Mouse (Mus musculus) intestine, embryonic 15.5 days (tissue): ENCODE measurements around the gene Trappc3. TPM values are rescaled to one million over a fixed set of nuclear protein-coding genes. Genes with fewer than 3 reads are reported as not detected.

Experiments used
- ATAC-seq: fragments of 200-750 bp; cut with Nextera tagmentation; 2 replicates; pipeline ENCODE4 v1.8.0; 2017; ENCODE audit warnings: moderate TSS enrichment, moderate library complexity
- H3K27ac ChIP-seq: fragments of 300-500 bp; sonication (generic); 2 replicates; pipeline ENCODE4 v1.5.1; 2015; ENCODE audit warnings: mild to moderate bottlenecking, inconsistent platforms
- H3K27me3 ChIP-seq: fragments of 300-500 bp; sonication (generic); replicated peaks from 2 replicates; pipeline ENCODE4 v1.6.1; 2015; ENCODE audit warnings: inconsistent platforms
- H3K36me3 ChIP-seq: fragments of 300-500 bp; sonication (generic); 2 replicates; pipeline ENCODE4 v1.6.1; 2015; ENCODE audit warnings: inconsistent platforms
- H3K4me1 ChIP-seq: fragments of 300-500 bp; sonication (generic); replicated peaks from 2 replicates; pipeline ENCODE4 v1.6.1; 2015; ENCODE audit warnings: inconsistent platforms
- H3K4me2 ChIP-seq: fragments of 300-500 bp; sonication (generic); replicated peaks from 2 replicates; pipeline ENCODE4 v1.6.1; 2015; ENCODE audit warnings: mild to moderate bottlenecking, inconsistent platforms
- H3K4me3 ChIP-seq: fragments of 300-500 bp; sonication (generic); replicated peaks from 2 replicates; pipeline ENCODE4 v1.5.1; 2015; ENCODE audit warnings: inconsistent platforms
- H3K9ac ChIP-seq: fragments of 300-500 bp; sonication (generic); 2 replicates; pipeline ENCODE4 v1.6.1; 2015; ENCODE audit warnings: inconsistent platforms
- H3K9me3 ChIP-seq: fragments of 300-500 bp; sonication (generic); 2 replicates; pipeline ENCODE4 v1.6.1; 2016; ENCODE audit warnings: inconsistent platforms
- WGBS: fragments of 180-500 bp; shearing (Covaris S2); methylation state at CpG from one replicate; pipeline ENCODE4 v1.1.7; 2015; 5-methylcytosine and 5-hydroxymethylcytosine counted together
- polyA plus RNA-seq: library from polyadenylated mRNA; unstranded; fragments of >200 nt; fragmentation: Nextera tagmentation; extraction: Ambion mirVana; gene quantifications from 2 replicates; pipeline ENCODE4 v1.2.1, GENCODE M21; 2015

Gene Trappc3
- polyA plus RNA-seq, 1 experiment from 2014 or later: 94.2 TPM

GRCm38 (mm10) chr4:126236467-126237280, 25.5 kb upstream of the Trappc3 start:
- peak overlapping the region; percentile 31 for H3K4me3 ChIP-seq
- peak; percentile 80 for ATAC-seq
- 45% methylated on average over 53 of the region's 63 CpGs for WGBS
- H3K27ac ChIP-seq: no peak overlapping the region
- H3K36me3 ChIP-seq: peaks cover 60% of the 10 kb centered on the region
- H3K4me1 ChIP-seq: peaks cover 8% of the 10 kb centered on the region
- H3K27me3 ChIP-seq: no peaks in the 10 kb centered on the region
- no peaks in the 10 kb centered on the region for H3K9me3 ChIP-seq
- H3K4me2 ChIP-seq: peak overlapping the region; percentile 69
- peak overlapping the region; percentile 13 for H3K9ac ChIP-seq

- H3K9me3 ChIP-seq: no peaks in the 10 kb centered on the region
- H3K27me3 ChIP-seq: no peaks in the 10 kb centered on the region
- 64% methylated on average over 5 of the region's 5 CpGs for WGBS
- H3K9ac ChIP-seq: no peak overlapping the region
- H3K4me1 ChIP-seq: peaks cover 8% of the 10 kb centered on the region
- no peak for ATAC-seq
- peaks cover 54% of the 10 kb centered on the region for H3K36me3 ChIP-seq
- no peak overlapping the region for H3K4me3 ChIP-seq
- no peak overlapping the region for H3K27ac ChIP-seq
- H3K4me2 ChIP-seq: no peak overlapping the region
Measured at GRCm38 (mm10) chr4:126237721-126238242, 24.3 kb upstream of the Trappc3 start.

GRCm38 (mm10) chr4:126239862-126240475, 22.2 kb upstream of the Trappc3 start:
- WGBS: 89% methylated on average over 13 of the region's 13 CpGs
- H3K4me3 ChIP-seq: no peak overlapping the region
- peaks cover 5% of the 10 kb centered on the region for H3K4me1 ChIP-seq
- no peak for ATAC-seq
- no peaks in the 10 kb centered on the region for H3K27me3 ChIP-seq
- no peak overlapping the region for H3K9ac ChIP-seq
- H3K4me2 ChIP-seq: no peak overlapping the region
- no peak overlapping the region for H3K27ac ChIP-seq
- H3K9me3 ChIP-seq: no peaks in the 10 kb centered on the region
- peaks cover 35% of the 10 kb centered on the region for H3K36me3 ChIP-seq

- H3K27ac ChIP-seq: no peak overlapping the region
- peaks cover 22% of the 10 kb centered on the region for H3K36me3 ChIP-seq
- no peaks in the 10 kb centered on the region for H3K9me3 ChIP-seq
- H3K4me1 ChIP-seq: peaks cover 5% of the 10 kb centered on the region
- no peak overlapping the region for H3K4me2 ChIP-seq
- no peak overlapping the region for H3K4me3 ChIP-seq
- H3K27me3 ChIP-seq: no peaks in the 10 kb centered on the region
- no peak for ATAC-seq
- no peak overlapping the region for H3K9ac ChIP-seq
- 53% methylated on average over 9 of the region's 9 CpGs for WGBS
Measured at GRCm38 (mm10) chr4:126241956-126242355, 20.2 kb upstream of the Trappc3 start.

- 92% methylated on average over 6 of the region's 6 CpGs for WGBS
- no peak for ATAC-seq
- no peak overlapping the region for H3K4me3 ChIP-seq
- H3K9ac ChIP-seq: no peak overlapping the region
- no peaks in the 10 kb centered on the region for H3K27me3 ChIP-seq
- H3K9me3 ChIP-seq: no peaks in the 10 kb centered on the region
- H3K4me1 ChIP-seq: peaks cover 5% of the 10 kb centered on the region; the same call in 1 of the 2 replicates
- no peak overlapping the region for H3K27ac ChIP-seq
- H3K4me2 ChIP-seq: no peak overlapping the region
- H3K36me3 ChIP-seq: peaks cover 20% of the 10 kb centered on the region
Measured at GRCm38 (mm10) chr4:126242510-126242909, 19.6 kb upstream of the Trappc3 start.

- Histone ChIP-seq H3K4me2 (no peak overlapping the region), H3K4me3 (no peak overlapping the region), H3K27me3 (no peaks in the 10 kb centered on the region), H3K4me1 (peaks cover 13% of the 10 kb centered on the region), H3K36me3 (peaks cover 4% of the 10 kb centered on the region; the same call in 1 of the 2 replicates), H3K9ac (no peak overlapping the region), H3K27ac (no peak overlapping the region), H3K9me3 (no peaks in the 10 kb centered on the region)
- WGBS: 76% methylated on average over 13 of the region's 13 CpGs
- no peak for ATAC-seq
Measured at GRCm38 (mm10) chr4:126246202-126246889, 15.8 kb upstream of the Trappc3 start.

- no peak overlapping the region for H3K4me3 ChIP-seq
- no peak overlapping the region for H3K27ac ChIP-seq
- H3K9ac ChIP-seq: no peak overlapping the region
- no peaks in the 10 kb centered on the region for H3K36me3 ChIP-seq
- no peak for ATAC-seq
- H3K9me3 ChIP-seq: no peaks in the 10 kb centered on the region
- no peaks in the 10 kb centered on the region for H3K27me3 ChIP-seq
- no peak overlapping the region for H3K4me2 ChIP-seq
- H3K4me1 ChIP-seq: peaks cover 30% of the 10 kb centered on the region
- WGBS: 40% methylated on average over 11 of the region's 11 CpGs
Measured at GRCm38 (mm10) chr4:126248261-126248868, 13.8 kb upstream of the Trappc3 start.

- 29% methylated on average over 4 of the region's 4 CpGs for WGBS
- H3K4me1 ChIP-seq: peaks cover 44% of the 10 kb centered on the region
- H3K36me3 ChIP-seq: no peaks in the 10 kb centered on the region
- no peak overlapping the region for H3K27ac ChIP-seq
- H3K9ac ChIP-seq: no peak overlapping the region
- no peak overlapping the region for H3K4me2 ChIP-seq
- H3K27me3 ChIP-seq: no peaks in the 10 kb centered on the region
- H3K4me3 ChIP-seq: no peak overlapping the region
- ATAC-seq: no peak
- H3K9me3 ChIP-seq: no peaks in the 10 kb centered on the region
Measured at GRCm38 (mm10) chr4:126250659-126251058, 11.5 kb upstream of the Trappc3 start.

GRCm38 (mm10) chr4:126251655-126252254, 10.4 kb upstream of the Trappc3 start:
- Histone ChIP-seq H3K27me3 (no peaks in the 10 kb centered on the region), H3K27ac (peak overlapping the region; percentile 32; the same call in 1 of the 2 replicates), H3K4me3 (no peak overlapping the region), H3K9me3 (no peaks in the 10 kb centered on the region), H3K36me3 (no peaks in the 10 kb centered on the region), H3K4me2 (peak overlapping the region; percentile 30), H3K4me1 (peaks cover 44% of the 10 kb centered on the region), H3K9ac (no peak overlapping the region)
- WGBS: 53% methylated on average over 11 of the region's 11 CpGs
- no peak for ATAC-seq

- H3K27ac ChIP-seq: peak overlapping the region; percentile 28; the same call in 1 of the 2 replicates
- H3K4me1 ChIP-seq: peaks cover 51% of the 10 kb centered on the region
- no peaks in the 10 kb centered on the region for H3K9me3 ChIP-seq
- H3K27me3 ChIP-seq: no peaks in the 10 kb centered on the region
- 85% methylated on average over 17 of the region's 17 CpGs for WGBS
- no peak overlapping the region for H3K4me3 ChIP-seq
- no peaks in the 10 kb centered on the region for H3K36me3 ChIP-seq
- peak overlapping the region; percentile 30; the same call in 1 of the 2 replicates for H3K4me2 ChIP-seq
- ATAC-seq: no peak
- no peak overlapping the region for H3K9ac ChIP-seq
Measured at GRCm38 (mm10) chr4:126252411-126253237, 9.5 kb upstream of the Trappc3 start.
